Mouse (Mus musculus): ENCODE results near the gene Cracr2b. TPM values are rescaled to one million over a fixed set of nuclear protein-coding genes. Genes with fewer than 3 reads are reported as not detected.

Gene Cracr2b
- total RNA-seq, 2 experiments from 2014 or later = 24.1 to 24.2 TPM

GRCm38 (mm10) chr7:141510196-141510595 is 49.3 kb downstream of the Cracr2b start:
- DNase-seq = no peak
- intact Hi-C loops (cut with DNase I) = no loop called here

GRCm38 (mm10) chr7:141510681-141511191 is 49.8 kb downstream of the Cracr2b start:
- intact Hi-C loops (cut with DNase I) = no loop called here
- no peak for DNase-seq

Other genes starting within 250 kb of the Cracr2b start
- not detected for gene Lmntd2, start 247.0 kb upstream of the Cracr2b start, total RNA-seq (2021)
- gene Rassf7, start 245.2 kb upstream of the Cracr2b start, total RNA-seq (2021) = 1 to 10 TPM in 1 of 2 experiments, under 1 TPM in 1; 0.79 to 1.7 TPM
- gene Phrf1, start 232.3 kb upstream of the Cracr2b start, total RNA-seq (2021) = 10 to 100 TPM; 31.9 to 36.5 TPM
- gene Irf7, start 194.6 kb upstream of the Cracr2b start, total RNA-seq (2021) = 1 to 10 TPM; 4.1 to 8.6 TPM
- gene Cdhr5, start 184.3 kb upstream of the Cracr2b start, total RNA-seq (2021) = not detected
- gene Sct, start 182.0 kb upstream of the Cracr2b start, total RNA-seq (2021) = not detected
- not detected for gene Drd4, start 169.1 kb upstream of the Cracr2b start, total RNA-seq (2021)
- gene Deaf1, start 133.4 kb upstream of the Cracr2b start, total RNA-seq (2021) = 10 to 100 TPM; 16.5 to 17.1 TPM
- 10 to 100 TPM; 13.5 to 14.8 TPM for gene Tmem80, start 133.4 kb upstream of the Cracr2b start, total RNA-seq (2021)
- gene Eps8l2, start 122.2 kb upstream of the Cracr2b start, total RNA-seq (2021) = 1 to 10 TPM; 3.3 to 3.7 TPM
- 100 to 1,000 TPM; 114 to 116 TPM for gene Taldo1, start 68.9 kb upstream of the Cracr2b start, total RNA-seq (2021)
- 10 to 100 TPM; 14.9 to 16.7 TPM for gene Gatd1, start 47.0 kb upstream of the Cracr2b start, total RNA-seq (2021)
- gene Cend1, start 31.6 kb upstream of the Cracr2b start, total RNA-seq (2021) = 1 to 10 TPM in 1 of 2 experiments, under 1 TPM in 1; 0.80 to 1.5 TPM
- gene Slc25a22, start 23.2 kb upstream of the Cracr2b start, total RNA-seq (2021) = 10 to 100 TPM; 60.0 to 96.2 TPM
- under 1 TPM; 0.60 to 0.78 TPM for gene Pidd1, start 17.1 kb upstream of the Cracr2b start, total RNA-seq (2021)
- gene Rplp2, start 13.7 kb upstream of the Cracr2b start, total RNA-seq (2021) = 100 to 1,000 TPM; 885 to 891 TPM
- gene Pnpla2, start 5.9 kb upstream of the Cracr2b start, total RNA-seq (2021) = 100 to 1,000 TPM; 552 to 604 TPM
- gene Cd151, start 6.3 kb downstream of the Cracr2b start, total RNA-seq (2021) = 100 to 1,000 TPM; 299 to 300 TPM
- gene Polr2l, start 14.0 kb downstream of the Cracr2b start, total RNA-seq (2021) = 10 to 100 TPM; 76.0 to 83.7 TPM
- gene Tspan4, start 14.1 kb downstream of the Cracr2b start, total RNA-seq (2021) = 10 to 100 TPM; 27.3 to 44.1 TPM
- gene Chid1, start 78.8 kb downstream of the Cracr2b start, total RNA-seq (2021) = 10 to 100 TPM; 43.2 to 48.5 TPM
- 10 to 100 TPM; 54.9 to 57.6 TPM for gene Ap2a2, start 101.1 kb downstream of the Cracr2b start, total RNA-seq (2021)
- not detected for gene Muc6, start 194.2 kb downstream of the Cracr2b start, total RNA-seq (2021)
- gene Muc2, start 229.2 kb downstream of the Cracr2b start, total RNA-seq (2021) = not detected

Data from heart, postnatal 36 days (tissue).